Mouse (Mus musculus) 3T3-L1 (cell line): ENCODE measurements around the gene Osbpl8.

ENCODE experiments used
- DNase-seq: peaks from one replicate; pipeline ENCODE4 v3.0.0-alpha.2; 2015; ENCODE audit warnings: low read depth, low spot score

Osbpl8 gene

DNA sequence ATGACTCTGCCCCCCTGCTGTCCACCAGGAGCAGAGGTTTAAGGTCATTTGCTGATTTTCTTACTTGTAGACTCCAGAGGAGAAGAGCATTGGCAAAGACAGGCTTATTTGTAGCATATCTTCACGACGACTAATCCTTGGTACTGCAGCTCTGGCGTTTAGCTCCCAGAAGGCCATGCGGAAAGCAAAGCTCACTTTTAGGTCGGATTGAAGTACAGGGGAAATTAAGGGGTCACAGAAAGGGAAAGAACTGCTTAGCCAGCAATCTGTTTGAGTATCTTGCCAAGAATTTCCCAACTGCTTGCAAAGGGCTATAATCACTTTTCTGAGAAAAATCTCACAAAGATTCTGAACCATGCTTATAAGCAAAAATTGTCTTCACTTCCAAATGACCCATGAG, 14.8 kb upstream of the Osbpl8 start:
- DNase-seq: peak; percentile 18

DNA sequence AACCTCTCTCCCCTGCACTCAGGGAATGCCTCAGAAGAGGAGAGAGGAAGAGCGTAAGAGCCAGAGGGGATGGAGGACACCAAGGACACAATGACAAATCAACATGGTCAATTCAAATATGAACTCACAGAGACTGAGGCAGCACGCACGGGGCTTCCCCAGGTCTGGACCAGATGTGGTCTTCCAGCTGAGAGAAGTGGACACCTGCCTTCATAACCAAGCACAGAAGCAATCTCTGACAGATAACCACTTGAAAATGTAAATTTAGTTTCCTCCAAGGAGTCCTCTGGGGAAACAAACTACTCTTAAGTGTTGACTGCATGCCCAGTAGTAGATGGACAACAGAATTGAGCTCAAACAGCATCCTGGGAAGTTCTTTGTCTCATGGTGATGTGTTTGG, 9.5 kb upstream of the Osbpl8 start:
- DNase-seq: no peak

DNA sequence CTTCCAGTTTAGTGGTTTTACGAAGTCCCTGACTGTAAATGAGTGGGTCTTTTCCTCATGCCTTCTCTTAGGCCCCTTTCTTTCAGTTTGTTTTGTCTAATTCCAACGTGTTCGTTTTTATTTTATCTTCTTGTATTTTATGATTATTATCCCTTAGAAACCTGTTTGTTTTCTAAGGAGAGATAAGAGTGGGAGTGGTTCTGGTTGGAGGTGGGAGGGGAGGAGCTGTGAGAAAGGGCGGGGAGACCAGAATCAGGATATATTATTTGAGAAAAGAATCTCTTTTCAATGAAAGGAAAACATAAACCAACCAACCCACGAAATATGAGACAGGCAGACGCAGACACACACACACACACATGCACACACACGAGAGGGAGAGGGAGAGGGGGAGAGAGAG, 9.0 kb upstream of the Osbpl8 start:
- no peak for DNase-seq

DNA sequence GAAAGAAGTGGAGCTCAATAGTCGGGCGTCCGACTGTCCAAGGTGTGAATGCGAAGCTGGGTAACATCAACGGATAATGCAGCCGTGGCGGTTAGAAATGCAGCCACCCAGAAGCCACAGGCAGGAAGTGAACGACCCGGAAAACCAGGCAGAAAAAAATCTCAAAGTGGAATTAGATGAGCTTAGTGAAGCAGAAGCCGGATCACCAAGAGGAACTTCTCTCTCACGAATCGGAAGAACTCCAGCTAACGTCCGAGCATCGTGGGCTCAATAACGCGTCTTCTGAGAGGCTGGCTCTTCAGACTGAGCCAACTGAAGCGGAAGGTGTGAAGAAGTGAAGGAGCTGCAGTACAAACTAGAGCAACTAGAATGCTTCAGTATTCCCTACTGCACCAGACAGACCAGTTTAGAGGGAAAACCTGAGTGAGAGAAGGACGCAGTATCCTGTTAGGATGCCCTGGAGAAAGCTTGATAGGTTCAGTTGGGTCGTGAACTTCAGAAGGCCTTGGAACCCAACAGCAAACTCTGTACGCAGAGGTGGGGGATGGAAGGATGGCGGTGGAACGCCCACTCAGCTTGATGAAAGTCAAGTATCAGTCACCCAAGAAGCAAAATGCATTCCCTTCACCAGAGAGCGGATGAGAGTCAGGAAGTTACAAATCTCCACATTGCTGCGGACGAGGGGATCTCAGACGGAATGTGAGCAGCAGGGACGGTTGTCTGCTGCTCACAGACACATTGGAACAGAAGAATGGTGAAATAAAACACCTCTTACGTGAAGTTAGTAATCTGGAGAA, 8.0 kb upstream of the Osbpl8 start:
- no peak for DNase-seq

DNA sequence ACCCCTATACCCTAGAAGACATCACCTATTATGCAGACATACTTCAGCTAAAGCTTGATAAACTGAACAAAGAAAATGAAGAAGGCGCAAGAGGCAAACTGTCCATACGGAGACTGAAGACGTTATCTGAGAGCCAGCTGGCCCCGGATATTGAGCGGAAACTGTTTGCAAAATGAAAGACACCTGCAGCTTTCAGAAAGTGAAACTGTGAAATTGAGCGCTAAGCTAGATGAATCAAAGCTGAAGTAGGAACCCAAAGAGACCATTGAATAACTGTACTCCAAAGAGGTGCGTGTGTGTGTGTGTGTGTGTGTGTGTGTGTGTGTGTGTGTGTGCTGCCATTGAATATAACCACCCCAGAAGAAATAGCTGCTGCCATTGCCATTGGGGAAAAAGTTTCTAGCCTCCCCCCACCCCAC, 7.3 kb upstream of the Osbpl8 start:
- DNase-seq: no peak

DNA sequence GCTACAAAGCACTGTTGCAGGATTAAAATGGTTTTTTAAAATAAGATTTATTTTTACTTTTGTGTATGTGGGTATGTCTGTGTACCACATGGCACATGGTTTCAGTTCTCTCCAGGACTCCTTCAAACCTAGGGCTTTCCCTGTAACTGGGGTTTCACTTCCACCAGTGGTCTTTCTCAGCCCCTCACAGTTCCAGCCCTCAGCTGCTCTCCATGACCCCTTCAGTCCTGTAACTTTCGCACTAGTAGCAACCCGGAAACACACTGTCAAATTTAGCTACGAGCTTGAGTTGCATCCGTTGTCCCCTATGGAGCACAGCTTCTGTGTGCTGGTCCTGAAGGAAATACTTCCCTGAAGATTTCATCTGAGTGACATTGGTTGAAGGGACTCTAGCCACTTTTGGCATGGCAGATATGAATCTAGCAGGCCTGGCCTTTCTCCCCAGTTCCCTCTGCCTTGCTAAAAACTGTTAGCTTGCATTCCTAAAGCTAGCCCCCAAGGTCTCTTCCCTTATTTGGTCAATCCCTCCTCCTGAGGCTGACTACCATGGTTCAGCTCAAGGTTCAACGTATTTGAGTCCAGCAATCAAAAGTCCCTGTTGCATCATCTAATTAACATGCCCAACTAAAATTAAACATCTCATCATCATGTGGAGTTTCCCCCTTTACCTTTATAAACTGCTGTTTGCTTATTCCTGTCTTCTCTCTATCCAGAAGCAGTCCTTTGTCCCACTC, 4.6 kb upstream of the Osbpl8 start:
- DNase-seq: no peak

DNA sequence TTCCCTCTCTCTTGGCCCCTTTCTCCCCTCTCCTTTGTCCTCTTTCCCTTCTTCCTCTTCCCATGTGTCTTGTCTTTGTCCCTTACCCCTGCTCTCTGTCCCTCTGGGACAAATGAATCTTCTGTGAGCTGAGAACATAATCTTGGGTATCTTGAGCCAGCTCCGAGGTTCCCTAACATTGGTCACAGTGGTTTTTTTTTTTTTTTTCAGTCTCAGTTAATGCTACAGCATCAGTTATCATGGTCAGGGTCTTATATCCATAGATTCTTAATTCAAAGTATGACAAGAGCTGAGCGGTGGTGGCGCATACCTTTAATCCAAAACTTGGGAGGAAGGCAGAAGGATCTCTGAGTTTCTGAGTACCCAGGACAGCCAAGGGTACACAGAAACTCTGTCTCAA, 4.0 kb upstream of the Osbpl8 start:
- no peak for DNase-seq

DNA sequence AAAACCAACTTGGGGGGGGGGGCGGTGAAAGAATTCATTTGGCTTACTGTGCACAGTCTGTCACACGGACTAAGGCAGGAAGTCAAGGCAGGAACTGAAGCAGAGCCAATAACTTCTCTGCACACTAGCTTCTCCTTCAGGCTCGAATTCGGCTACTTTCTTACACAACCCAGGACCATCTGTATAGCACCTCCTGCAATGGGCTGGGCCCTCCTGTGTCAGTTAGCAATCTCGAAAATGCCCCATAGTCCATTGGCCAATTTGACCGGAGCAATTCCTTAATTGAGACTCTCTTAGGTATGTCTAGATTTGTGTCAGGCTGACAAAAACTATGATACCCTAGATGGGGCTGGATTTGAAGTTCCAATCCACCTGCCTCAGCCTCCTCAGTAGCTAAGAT, 3.2 kb upstream of the Osbpl8 start:
- no peak for DNase-seq

DNA sequence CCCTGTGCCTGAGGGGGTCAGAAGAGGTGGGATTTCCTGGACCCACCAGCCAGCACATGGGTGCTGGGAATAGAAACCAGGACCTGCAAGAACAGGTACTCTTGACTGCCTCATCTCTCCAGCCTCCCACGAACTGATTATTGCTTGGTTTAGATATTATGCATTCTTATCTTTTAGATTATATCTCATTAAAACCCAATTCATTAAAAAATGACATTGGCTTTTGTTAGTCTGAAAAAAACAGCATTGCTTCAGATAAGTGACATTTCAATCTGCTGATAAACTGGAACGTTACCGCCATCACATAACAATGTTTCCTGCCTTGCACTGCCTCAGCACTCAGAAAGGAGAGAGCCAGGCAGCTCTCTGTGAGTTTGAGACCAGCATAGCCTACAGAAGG, 1.5 kb upstream of the Osbpl8 start:
- DNase-seq: no peak

DNA sequence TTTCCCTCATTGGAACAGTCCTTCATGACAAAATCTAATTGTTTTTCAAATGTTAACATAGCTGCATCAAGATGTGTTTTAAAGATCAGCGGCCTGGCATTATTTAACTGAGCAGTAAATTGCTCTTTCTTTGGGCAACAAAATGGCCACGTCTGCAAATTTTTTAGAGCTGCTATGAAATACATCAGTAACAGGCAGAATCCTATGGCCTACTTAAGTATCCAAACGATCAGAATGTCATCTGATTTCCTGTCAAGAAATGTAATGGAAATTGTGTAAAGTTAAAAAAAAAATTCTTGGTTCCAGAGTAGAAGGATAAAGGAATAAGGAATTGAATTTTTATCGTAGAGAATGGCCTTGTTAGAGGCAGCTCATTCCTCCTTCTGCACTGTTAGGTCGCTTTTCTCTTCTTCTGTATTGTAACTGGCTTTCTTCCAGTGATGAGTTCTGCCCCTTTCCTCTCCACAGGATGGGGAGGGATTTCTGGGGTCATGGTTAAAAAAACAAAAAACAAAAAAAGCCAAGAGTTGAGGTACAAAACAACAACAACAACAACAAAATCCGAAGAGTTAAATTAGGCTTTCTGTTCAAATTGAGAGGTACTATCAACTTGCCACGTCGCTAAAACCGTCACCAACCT, 831 bp upstream of the Osbpl8 start:
- DNase-seq: peak; percentile 63

DNA sequence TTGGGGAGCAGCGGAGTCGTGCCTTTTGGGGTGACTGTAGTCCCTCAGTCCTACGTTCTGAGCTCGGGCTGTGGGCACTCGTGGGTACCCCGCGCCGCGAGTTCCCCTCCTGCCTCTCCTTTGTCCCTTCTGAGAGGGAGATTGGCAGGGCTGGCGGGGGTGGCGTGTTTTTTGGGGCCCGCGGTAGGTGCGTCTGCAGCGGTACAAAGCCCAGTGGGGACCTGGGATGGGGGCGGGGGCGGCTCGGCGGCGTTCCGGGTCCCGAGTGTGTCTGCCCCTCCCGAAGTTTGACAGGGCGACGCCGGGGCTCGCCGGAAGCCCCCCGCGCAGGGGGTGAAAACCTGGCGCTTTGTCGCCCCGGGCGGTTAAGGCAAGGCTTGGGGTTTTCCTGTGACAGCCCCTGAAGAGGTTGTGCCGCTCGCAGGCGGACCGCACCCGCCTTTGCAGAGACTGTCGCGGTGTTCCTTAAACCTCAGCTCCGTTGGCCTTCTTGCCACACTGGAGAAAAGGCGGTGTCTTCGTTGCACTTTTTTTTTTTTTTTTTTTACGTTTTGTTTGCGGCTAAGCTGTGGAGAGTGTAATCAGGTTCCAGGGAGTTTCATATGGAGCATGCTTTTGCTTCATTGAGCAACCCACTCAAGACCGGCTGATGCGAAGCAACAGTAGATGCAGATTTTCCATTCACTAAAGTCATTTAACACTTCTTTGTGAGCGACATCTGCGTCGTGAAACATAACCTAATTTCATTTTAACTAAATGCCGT, 848 bp downstream of the Osbpl8 start:
- peak; percentile 53 for DNase-seq

DNA sequence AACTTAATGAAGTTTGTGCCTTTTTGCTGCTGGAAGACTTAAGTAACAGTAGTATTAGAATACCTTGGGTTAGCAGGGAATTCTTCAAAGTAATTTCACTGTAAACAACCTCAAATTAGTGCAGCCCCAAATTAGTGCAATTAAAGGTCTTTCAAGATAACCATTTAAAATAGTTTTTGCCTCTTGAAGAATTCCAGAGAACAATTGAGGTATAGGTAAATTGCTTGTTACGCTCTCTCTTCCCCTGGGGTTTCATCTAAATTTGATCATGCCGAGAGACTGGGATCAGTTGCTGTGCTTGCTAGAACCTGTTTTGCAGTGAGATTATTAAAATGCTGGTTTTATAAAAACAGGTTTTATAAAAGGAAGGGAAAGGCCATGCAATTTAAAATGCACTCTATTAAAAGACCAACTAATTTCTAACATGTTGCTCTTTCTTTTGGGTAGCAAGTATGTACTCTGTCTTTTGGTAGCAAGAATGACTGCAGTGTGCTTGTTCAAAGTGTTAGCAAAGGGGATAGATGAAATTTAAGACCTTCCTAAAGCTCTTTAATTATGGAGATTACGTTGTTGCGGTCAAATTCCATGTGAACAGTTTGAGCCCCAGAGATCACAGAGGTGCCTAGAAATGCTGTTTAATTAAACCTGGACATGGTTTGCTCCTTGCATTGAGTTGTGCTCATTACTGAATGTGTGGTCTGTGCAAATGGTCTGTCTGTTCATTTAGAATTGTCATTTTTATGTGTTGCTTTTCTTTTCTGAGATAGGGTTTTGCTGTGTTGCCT, 1.7 kb downstream of the Osbpl8 start:
- DNase-seq: no peak

DNA sequence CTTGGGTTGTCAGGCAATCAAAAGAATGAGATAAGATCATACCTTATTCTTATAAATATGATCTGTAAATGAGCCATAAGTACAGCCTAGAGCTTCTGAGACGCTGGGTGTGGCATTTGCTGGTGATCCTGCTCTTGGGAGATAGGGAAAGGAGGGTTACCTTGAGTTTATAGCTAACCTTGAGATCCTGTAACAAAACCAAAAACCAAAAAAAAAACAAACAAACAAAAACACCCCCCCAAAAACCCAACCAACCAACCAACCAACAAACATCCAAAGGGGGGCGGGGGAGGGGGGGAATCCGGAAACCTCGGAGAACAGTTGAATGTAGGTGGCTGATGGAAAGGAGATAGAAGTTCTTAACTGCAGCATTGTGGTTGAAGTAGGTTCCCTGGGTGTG, 2.9 kb downstream of the Osbpl8 start:
- no peak for DNase-seq

DNA sequence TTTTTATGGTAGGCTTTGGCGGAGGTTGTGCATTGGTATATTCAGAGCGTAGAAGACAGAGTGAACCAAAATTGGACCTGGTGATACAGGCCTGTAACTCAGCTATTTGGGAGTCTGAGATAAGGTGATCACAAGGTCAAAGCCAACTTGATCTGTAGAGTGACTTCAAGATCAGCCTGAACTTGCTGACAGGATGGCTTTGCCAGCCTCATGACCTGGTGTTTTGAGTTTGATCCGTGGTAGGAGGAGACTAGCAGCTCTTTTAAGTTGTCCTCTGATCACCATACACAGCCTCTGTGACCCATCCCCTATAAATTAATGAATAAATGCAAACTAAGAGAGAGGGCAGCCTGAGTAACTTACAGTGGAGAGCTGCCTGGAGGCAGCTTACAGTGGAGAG, 3.8 kb downstream of the Osbpl8 start:
- no peak for DNase-seq

DNA sequence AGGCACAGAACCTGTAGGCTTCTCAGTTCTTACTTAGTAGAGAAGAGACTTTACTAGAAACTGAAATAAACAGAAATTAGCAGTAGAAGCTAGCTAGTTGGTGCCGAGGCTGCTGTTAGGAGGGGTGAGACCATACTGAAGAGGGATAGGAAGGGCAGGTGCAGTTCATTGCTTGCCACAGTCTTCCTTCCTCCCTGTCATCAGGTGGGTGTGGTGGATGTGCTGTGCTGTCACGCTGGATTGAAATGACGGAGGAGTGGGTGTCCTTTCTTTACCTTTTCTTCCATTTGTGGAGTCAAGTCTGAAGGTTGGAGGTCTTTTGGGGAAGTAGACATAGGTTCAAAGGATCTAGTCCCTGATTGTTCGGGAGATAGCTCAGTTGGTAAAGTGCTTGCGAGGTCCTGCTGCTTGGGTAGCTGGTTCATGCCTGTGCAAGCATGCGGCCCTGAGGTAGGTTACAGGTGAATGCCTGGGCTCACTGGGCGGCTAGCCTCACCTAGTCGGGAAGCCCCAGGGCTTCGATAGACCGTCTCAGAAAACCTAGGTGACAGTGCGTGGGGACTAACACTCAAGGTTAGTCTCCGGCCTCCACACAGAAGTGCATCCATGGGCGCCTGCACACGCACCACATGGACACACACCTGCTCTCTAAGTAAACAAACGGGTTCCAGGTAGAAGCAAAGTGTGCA, 6.8 kb downstream of the Osbpl8 start:
- DNase-seq: no peak

DNA sequence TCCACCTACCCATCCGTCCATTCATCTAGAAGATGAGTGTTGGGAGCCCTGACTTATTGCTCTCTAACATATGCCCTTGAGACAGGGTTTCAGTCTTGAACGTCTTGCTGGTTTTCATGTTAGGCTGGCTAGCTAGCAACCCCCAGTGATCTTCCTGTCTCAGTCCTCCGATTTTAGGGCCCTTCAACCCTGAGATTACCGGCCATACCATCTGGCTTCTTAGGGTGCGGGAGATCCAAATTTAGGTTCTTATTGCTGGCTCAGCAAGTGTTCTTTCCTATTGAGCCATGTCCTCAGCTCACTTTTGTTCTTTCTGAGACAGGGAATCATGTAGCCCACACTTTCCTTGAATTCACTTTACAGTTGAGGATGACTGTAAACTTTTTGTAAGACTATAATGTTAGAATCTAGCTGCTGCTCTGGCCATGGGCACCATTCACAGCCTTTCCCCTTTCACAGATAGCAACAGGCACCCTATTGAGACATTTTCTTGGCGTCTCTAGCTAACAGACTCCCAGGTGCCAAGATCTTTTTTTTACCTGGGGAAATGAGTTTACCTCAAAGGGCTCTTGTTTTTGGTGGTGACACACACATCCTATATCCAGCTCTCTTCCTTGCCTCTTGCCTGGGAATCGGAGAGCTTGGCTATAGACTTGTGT, 9.2 kb downstream of the Osbpl8 start:
- DNase-seq: no peak

DNA sequence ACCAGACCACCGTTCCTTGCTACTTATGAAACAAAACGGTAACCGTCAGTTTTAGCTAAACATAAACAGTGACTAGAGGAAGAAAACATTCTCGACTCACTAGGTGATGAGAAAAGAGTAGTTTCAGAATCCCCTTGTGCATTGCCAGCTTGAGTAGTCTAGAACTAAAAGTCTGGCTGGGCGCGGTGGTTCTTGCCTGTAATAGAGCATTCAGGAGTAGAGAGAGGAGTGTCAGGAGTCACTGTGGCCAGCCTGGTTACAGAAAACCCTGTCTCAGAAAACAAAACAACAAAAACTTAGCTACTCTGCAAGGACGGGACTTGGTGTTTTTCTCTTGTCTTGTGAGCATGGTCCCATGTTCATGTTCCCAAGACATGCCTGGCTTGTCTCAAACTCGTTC, 12.8 kb downstream of the Osbpl8 start:
- no peak for DNase-seq

DNA sequence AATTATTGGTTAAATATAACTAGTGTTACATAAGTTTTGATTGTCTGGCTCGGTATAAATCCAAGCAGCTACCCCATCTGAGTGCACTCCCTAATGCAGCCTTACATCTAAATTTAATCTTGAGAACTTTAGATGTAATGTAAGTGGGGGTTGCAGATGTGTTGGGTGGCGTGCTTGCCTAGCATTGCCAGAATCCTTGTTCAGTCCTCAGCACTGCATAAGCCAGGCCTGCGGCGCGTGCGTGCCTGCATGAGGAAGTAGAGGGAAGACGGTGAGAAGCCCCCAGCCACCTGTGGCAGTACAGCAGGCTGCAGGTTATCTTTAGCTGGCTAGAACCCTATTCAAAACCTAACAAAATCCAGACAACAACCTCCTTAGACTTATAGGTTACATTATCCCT, 13.5 kb downstream of the Osbpl8 start:
- DNase-seq: no peak

DNA sequence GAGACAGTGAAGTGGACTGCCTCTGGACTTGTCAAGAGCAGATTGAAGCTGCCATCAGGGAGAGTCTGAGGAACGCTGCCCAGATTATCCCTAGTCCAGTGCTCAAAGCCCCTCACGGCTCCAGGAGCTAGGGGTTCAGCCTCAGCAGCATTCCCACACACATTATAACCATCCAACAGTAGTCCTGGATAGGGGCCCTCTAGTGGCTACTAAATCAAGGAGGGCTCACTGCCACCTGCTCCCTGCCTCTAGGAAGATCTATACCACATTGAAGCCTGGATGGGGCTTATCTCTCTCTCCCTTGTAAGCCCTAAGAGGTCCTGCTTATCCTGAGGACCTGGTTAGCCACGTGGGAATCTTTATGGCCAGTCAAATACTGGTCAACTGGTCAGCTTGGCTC, 16.1 kb downstream of the Osbpl8 start:
- DNase-seq: peak; percentile 9

DNA sequence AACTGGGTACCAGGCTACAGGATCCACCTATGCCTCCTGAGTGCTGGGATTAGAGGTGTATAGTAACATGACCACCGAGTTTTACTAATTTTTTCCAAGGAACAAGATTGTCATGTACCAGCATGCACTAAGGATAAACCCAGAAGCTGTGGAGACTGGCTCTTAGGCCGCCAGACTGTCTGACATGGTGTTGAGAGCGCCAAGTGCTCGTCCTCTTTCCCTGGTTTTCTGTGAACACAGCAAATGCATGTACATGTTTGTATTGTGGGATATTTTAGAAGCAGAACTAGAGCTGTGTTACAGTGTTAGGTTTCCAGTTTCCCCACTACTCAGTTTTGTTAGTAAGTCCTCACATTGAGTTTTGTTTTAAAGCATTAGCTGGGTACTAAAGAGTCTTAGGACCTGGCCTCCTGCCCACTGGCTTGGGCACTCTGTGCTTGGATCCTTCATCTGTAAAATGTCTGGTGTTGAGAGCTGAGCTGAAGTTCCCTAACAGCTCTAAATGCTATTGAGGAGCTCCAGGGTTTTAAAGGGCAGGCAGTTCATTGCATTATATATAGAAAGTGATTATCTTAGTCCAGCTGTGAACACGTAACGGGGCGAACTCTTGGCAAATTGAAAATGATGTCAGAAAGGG, 19.2 kb downstream of the Osbpl8 start:
- no peak for DNase-seq
